Mouse (Mus musculus) liver, embryonic 14.5 days (tissue): ENCODE data around the gene Edf1. TPM values are rescaled to one million over a fixed set of nuclear protein-coding genes. Genes with fewer than 3 reads are reported as not detected.
A peak's percentile ranks its signal among the peaks of the same experiment; 100 is the strongest.

Experiments
- ATAC-seq: fragments of 200-750 bp; cut with Nextera tagmentation; 2 replicates; pipeline ENCODE4 v1.8.0; 2017; ENCODE audit warnings: moderate number of reproducible peaks, mild to moderate bottlenecking, moderate library complexity; ENCODE audit not compliant: insufficient read depth
- DNase-seq, 3 experiments: peaks; one replicate each; pipeline ENCODE4 v3.0.0-alpha.2; 2012 to 2013; ENCODE audit warnings: low read depth in 3 of 3, low spot score in 3 of 3
- H3K27ac ChIP-seq: fragments of 300-500 bp; sonication (generic); 2 replicates; pipeline ENCODE4 v1.5.1; 2014; ENCODE audit warnings: moderate library complexity, mild to moderate bottlenecking, control low read depth, inconsistent platforms
- H3K27me3 ChIP-seq: fragments of 300-500 bp; sonication (generic); 2 replicates; pipeline ENCODE4 v1.6.1; 2014; ENCODE audit warnings: mild to moderate bottlenecking, low read length, moderate library complexity; ENCODE audit not compliant: control insufficient read depth, insufficient read depth
- H3K36me3 ChIP-seq: fragments of 300-500 bp; sonication (generic); replicated peaks from 2 replicates; pipeline ENCODE4 v1.6.1; 2014; ENCODE audit warnings: low read depth; ENCODE audit not compliant: control insufficient read depth, insufficient read depth
- H3K4me1 ChIP-seq, 2 experiments: fragments of 200-500 bp in 1 of 2; fragments of 300-500 bp in 1 of 2; sonication (generic) in 1 of 2; replicated peaks; 2 replicates each; pipeline ENCODE4 v1.6.1; 2012 to 2014; ENCODE audit warnings: antibody characterized with exemption in 1 of 2, inconsistent platforms in 1 of 2, low read length in 1 of 2; ENCODE audit not compliant: control insufficient read depth in 2 of 2, insufficient read depth in 2 of 2
- H3K4me2 ChIP-seq: fragments of 300-500 bp; sonication (generic); 2 replicates; pipeline ENCODE4 v1.6.1; 2014; ENCODE audit warnings: low read depth, mild to moderate bottlenecking, control low read depth, moderate library complexity
- H3K4me3 ChIP-seq, 2 experiments: fragments of 200-500 bp in 1 of 2; fragments of 300-500 bp in 1 of 2; sonication (generic) in 1 of 2; 2 replicates each; pipeline ENCODE4 v1.5.1; 2012 to 2014; ENCODE audit warnings: low read depth in 2 of 2, low read length in 2 of 2, mild to moderate bottlenecking in 2 of 2, control low read depth in 1 of 2, inconsistent platforms in 1 of 2, moderate library complexity in 1 of 2; ENCODE audit not compliant: insufficient read depth in 1 of 2
- H3K9ac ChIP-seq: fragments of 300-500 bp; sonication (generic); replicated peaks from 2 replicates; pipeline ENCODE4 v1.6.1; 2014; ENCODE audit warnings: mild to moderate bottlenecking, control low read depth, moderate library complexity
- H3K9me3 ChIP-seq: fragments of 300-500 bp; sonication (generic); 2 replicates; pipeline ENCODE4 v1.6.1; 2016; ENCODE audit warnings: low read length, mixed read lengths; ENCODE audit not compliant: control insufficient read depth
- CTCF ChIP-seq: IDR thresholded peaks from 2 replicates; pipeline ENCODE4 v1.5.1; 2016; ENCODE audit warnings: antibody characterized with exemption, low read depth, control low read depth
- EP300 ChIP-seq: IDR thresholded peaks from 2 replicates; pipeline ENCODE4 v1.6.1; 2016; ENCODE audit warnings: antibody characterized with exemption, low read depth
- WGBS: fragments of 180-500 bp; shearing (Covaris S2); extraction: QIAGEN DNeasy Blood & Tissue Kit; methylation state at CpG from one replicate; pipeline ENCODE4 v1.1.7; 2014; ENCODE audit not compliant: insufficient replicate concordance; 5-methylcytosine and 5-hydroxymethylcytosine counted together
- polyA plus RNA-seq, 2 experiments: library from polyadenylated mRNA; depleted of rRNA in 1 of 2; stranded (reverse) in 1 of 2; unstranded in 1 of 2; fragments of >200 nt; fragmentation: Nextera tagmentation in 1 of 2; extraction: Ambion mirVana in 1 of 2; gene quantifications; 2 replicates each; pipeline versions ENCODE4 v1.2.1 to v1.2.3; 2012 to 2014

Edf1 gene
- polyA plus RNA-seq, 2 experiments: 104 to 192 TPM

DNA sequence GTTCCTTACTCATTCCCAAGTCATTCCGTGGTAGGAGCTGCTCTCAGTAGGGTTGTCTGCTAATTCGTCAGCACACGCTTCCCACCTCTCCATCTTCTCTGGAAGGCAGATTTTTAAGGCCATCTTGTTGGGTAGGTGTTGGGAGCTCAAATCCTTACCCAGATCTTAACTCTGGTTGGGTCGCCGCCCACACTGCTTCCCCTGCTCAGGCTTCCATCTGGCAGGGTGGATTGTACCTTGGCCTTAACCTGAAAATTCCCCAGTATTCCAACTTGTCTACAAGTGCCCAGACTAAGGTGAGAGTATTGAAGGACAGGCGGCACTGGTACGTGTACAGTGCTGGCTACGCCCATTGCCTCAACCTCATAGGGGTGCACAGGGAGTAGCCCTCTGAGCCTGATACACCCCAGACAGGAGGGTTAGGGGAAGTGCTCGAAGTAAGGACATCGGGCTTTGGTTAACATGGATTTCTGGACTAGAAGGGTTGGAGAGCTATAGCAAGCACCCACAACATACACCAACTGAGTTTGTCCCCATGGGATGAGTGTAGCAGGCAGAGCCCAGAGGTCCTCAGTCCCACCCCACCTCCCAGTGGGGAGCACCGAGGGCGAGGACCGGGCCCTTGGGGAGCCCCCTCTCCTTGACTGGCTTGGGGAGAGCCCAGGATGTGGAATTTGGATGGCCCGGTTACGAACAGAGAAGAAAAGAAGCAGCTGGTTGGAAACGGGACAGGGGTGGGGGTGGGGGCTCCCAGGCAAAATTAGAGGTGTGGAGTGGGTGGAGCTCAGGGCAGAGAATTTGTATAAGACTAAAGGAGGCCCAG lies 18.6 kb downstream of the Edf1 start:
- H3K4me2 ChIP-seq: peak overlapping the region; percentile 86
- no peaks in the 10 kb centered on the region for H3K36me3 ChIP-seq
- DNase-seq: no peak
- ATAC-seq: no peak
- no peak overlapping the region for H3K9ac ChIP-seq
- H3K4me3 ChIP-seq: no peak overlapping the region
- no peak for TF ChIP-seq EP300
- no peak for TF ChIP-seq CTCF
- 71% methylated on average over 16 of the region's 16 CpGs for WGBS
- peaks cover 10 to 13% of the 10 kb centered on the region in 2 experiments for H3K4me1 ChIP-seq
- H3K27me3 ChIP-seq: peaks cover 58% of the 10 kb centered on the region
- no peak overlapping the region for H3K27ac ChIP-seq
- H3K9me3 ChIP-seq: no peaks in the 10 kb centered on the region

DNA sequence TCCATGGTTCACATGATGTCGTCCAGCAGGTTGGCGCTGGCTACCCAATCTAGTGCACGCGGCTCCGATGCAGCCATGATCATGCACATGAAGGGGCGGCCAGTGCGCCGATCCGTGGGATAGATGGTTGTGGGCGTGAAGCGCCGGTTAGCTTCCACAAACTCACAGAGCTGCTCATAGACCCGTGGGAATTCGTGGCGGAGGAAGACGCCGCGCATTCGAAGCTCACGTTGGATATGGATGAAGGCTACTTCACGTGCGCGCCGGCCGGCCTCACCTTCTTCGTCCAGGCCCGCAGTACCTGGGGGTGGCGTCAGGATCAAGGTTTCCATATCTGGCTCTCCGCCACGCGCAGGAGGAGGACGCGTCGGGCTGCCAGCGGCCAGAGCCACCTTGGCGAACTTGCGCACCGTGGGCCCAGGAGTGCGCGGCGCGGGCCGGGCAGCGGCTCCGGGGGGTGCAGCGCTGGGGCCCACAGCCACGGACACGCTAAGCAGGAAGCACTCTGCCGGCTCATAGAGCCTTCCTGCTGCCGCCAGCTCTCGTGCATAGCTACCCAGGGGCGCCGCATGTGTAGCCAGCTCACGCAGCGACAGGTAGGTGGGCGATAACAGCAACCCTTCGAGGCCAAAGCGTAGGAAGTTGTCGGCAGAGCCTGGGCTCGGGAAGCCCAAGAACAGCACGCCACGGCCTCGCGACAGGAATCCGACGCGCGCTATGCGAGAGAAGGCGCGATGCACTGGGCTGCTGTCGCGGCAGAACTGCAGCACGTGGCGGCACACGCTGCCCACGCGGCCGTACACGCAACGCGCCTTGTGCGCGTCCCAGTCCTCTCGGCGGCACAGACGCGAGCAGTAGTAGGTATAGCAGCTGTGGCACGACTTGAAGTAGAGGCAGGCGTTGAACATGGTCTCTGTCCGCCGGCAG lies 19.6 kb downstream of the Edf1 start:
- Histone ChIP-seq H3K27me3 (peaks cover 58% of the 10 kb centered on the region), H3K27ac (no peak overlapping the region), H3K4me3 (no peak overlapping the region), H3K9ac (no peak overlapping the region), H3K4me1 (peaks cover 10 to 15% of the 10 kb centered on the region in 2 experiments), H3K4me2 (no peak overlapping the region), H3K36me3 (no peaks in the 10 kb centered on the region), H3K9me3 (no peaks in the 10 kb centered on the region)
- DNase-seq: no peak
- WGBS: 19% methylated on average over 92 of the region's 92 CpGs
- ATAC-seq: no peak
- no peak for TF ChIP-seq EP300
- no peak for TF ChIP-seq CTCF

DNA sequence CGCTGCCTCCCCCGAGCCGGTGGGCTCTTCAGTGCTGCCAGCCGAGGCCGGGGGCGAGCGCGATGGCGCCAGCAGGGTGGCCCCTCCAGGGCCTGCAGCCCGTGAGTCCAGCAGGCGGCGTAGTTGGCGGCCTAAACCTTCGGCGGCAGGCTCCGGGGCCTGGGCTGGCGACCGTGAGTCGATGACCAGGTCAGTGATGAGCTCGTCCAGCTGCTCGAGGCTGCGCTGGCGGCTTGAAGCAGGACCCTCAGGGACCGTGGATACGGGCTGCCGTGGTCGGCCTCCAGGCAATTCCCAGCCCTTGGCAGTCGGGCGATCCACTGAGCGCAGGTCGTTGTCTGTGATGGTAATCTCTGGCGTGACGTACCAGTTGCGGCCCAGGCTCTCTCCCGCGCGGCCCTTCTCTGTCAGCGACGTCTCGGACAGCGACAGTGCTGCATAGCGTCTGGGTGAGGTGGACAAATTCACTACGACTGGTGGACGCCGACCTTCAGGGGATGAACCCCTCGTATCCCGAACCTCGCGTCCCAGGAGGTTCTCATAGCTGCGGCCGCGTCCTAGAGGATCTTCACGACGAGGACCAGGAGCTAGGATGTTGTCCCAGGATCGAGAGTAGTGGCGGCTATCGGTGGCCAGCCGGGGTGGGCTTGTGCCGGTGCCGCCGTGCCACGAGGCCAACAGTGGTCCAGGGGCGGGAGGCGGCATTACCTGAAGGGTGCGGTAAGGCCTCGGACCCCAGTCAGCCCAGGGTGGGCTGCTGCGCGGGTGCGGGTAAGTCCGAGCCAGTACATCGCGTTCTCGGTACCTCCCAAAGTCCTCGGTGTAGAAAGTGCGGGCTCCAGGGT lies 20.5 kb downstream of the Edf1 start:
- Histone ChIP-seq H3K36me3 (no peaks in the 10 kb centered on the region), H3K4me1 (peaks cover 8 to 15% of the 10 kb centered on the region in 2 experiments), H3K9ac (no peak overlapping the region), H3K9me3 (no peaks in the 10 kb centered on the region), H3K4me3 (no peak overlapping the region), H3K4me2 (no peak overlapping the region), H3K27me3 (peaks cover 58% of the 10 kb centered on the region), H3K27ac (no peak overlapping the region)
- ATAC-seq (no peak), DNase-seq (no peak)
- WGBS: 4% methylated on average over 75 of the region's 75 CpGs
- TF ChIP-seq CTCF: peak; percentile 33; the same call in 1 of the 2 replicates
- TF ChIP-seq EP300: no peak

DNA sequence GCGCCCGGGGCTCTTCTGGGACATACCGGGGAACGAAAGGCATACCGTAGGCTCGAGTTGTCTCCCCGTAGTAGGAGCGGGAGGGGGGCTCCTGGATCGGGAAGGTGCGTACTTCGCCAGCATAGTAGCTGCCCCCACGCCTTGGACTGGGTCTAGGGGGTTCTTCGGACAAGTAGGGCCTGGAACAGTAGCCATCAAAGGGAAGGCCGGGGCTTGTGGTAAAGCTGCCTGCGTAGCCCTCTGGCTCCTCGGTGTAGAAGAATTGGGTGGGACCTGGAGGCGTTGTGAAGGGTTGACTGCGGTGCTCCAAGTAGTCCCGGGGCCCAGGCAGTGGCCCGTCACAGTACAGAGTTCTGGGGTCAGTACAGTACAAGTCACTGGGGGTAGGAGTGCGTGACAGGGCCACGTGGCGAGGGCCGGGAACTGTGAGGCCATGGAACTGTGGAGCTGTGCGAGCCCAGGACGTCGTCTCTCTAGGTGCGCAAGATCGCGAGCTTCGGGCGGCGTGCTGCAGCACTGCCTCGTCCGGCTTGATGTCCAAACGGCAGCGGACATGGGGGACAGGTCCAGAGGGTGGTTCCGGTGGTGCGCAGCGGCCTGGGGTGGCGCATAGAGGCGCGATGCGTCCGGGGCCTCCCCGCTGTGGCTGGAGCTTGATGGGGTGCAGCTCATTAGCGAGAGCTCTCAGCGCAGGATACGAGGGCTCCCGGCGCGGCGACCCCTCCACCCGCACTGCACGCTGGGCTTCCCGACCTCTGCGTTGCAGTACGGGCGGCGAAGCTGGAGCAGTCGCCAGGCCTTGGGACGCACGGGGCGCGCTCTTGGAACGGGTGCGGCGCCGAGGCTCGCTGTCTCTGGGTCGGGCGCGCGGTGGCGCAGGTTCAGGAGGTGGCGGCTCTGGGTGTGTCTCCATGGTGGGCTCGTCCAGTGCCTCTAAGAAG lies 21.4 kb downstream of the Edf1 start:
- H3K4me3 ChIP-seq: no peak overlapping the region
- no peak for DNase-seq
- 7% methylated on average over 77 of the region's 77 CpGs for WGBS

More for the DNA sequence above, 21.4 kb downstream of the Edf1 start:
- peaks cover 58% of the 10 kb centered on the region for H3K27me3 ChIP-seq
- H3K27ac ChIP-seq: no peak overlapping the region
- no peak overlapping the region for H3K9ac ChIP-seq
- peaks cover 2 to 9% of the 10 kb centered on the region in 2 experiments; a peak in 3 of 4 replicates for H3K4me1 ChIP-seq
- no peaks in the 10 kb centered on the region for H3K9me3 ChIP-seq
- peaks cover 4% of the 10 kb centered on the region for H3K36me3 ChIP-seq
- H3K4me2 ChIP-seq: no peak overlapping the region
- ATAC-seq: no peak
- TF ChIP-seq CTCF (no peak), EP300 (no peak)
